Mouse (Mus musculus): Measurements from ENCODE around the gene Phf14.
"Not testable (repeated sequence)": the region's sequence is repeated elsewhere in the genome, so short reads cannot be mapped to it uniquely, and the experiment has no call there.

The Phf14 gene

DNA sequence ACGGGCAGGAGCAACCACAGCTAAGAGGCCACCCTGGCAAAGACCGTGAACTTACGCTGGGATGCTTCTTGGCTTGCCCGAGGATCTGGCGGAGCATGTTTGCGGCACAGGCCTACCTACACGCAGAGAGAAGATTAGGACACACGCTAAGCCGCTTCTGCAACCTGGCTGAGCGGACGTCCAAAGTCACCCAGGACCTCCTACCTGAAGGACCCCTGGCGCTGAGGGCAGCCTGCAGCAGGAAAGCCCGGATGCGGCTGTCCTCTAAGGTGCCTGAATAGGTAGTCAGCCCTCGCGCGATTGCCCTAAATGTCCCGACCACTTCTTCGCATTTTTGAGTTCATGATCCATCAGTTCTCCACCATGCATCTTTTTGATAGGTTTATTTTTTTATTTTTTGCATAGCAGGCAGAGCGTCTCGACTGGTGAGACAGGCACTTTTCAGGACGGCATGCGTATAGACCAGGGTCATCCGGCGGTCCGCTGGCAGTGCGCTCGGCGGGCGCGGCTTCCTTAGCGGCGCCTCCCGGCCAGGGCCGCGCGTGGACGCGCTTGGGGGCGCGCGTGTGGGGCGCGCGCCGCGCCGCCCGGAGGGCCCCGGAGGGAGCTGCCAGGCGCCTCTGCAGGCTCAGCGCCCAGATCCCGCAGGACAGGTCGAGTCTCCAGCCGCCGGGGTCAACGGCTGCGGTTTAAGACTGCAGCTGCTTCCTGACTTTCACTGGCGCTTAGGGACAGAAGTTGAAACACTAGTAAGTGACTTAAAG lies at the start of gene Phf14, which contains the start of gene Ndufa4:
TSS of gene Phf14 (plus strand) at position 541 of the 764 bp plus-strand sequence.
TSS of gene Ndufa4 (minus strand) at position 229 of the 764 bp plus-strand sequence.
- peak; percentile 81 to 84 for DNase-seq

DNA sequence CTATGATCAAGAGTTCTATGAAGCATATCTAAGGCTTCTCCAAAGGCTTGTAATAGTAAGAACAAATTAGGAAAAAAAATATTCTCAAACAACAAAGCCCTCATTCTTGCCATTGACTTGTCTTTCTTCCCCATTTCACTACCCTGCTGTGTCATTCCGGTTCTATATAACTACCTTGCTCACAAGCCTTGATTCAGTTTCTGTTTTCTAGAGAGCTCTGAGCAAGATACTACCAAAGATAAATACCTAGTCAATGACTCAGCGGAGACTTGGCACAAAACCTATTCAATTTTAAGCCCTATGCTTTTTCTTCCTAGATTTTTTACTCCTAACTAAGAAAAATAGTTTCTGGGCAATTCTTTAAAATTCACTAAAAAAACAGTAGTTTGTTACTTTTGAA lies 32.2 kb upstream of the Phf14 start:
- not testable (repeated sequence) for DNase-seq

DNA sequence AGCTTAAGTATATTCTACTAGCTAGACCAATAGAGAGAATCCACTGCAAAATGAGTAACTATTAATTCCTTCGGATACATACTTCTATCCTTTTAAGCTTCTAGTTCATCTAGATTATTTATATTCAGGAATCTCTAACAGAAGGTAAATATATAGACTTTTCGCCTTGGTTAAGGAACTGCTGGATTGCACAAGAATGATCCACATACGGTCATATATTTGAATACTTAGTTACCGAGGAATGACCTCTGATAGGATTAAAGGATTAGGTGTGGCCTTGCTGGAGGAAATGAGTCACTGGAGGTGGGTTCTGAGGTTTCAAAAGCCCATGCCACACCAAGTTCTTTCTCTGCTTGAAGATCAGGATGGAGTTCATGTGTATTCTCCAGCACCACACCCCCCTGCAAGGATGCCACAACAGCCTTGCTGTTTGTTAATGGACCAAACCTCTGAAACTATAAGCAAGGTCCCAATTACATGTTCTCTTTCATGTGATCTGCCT lies 6.7 kb upstream of the Phf14 start:
- no peak for DNase-seq

DNA sequence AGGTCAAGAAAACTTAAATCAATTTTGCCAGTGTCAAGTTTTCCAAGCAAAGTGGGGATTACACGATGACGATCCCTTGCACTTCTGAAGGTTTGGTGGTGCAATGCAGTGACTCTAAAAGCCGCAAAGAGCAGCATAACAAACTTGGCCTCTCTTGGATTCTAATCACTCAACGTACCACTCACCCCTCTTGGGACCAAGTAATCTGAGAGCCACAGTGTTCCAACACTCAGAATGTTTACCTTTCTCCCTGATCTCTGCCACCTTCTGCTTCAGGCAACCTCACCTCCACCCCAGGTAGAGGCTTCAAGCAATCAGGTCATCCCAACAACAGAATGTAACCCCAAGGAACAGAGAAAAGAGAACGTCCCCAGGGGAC lies 730 bp upstream of the Phf14 start:
- no peak for DNase-seq

DNA sequence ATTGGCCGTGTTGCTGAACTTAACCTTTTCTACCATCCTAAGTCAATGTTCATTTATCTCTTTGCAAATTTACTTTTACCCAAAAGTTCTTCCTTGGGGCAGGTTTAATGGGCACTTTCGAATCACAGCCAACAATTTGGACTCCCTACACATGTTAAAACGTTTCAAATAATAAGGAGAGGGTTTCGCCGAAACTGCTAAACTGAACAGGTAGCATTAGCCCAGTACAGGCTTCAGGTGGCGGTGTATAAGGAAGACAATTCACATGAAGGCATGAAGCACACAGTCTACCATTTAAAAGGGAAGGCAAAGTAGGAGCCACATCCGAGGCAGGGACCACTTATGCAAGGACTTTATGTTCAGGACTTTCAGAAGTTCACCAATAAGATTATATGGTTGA lies 561 bp downstream of the Phf14 start:
- DNase-seq: no peak

DNA sequence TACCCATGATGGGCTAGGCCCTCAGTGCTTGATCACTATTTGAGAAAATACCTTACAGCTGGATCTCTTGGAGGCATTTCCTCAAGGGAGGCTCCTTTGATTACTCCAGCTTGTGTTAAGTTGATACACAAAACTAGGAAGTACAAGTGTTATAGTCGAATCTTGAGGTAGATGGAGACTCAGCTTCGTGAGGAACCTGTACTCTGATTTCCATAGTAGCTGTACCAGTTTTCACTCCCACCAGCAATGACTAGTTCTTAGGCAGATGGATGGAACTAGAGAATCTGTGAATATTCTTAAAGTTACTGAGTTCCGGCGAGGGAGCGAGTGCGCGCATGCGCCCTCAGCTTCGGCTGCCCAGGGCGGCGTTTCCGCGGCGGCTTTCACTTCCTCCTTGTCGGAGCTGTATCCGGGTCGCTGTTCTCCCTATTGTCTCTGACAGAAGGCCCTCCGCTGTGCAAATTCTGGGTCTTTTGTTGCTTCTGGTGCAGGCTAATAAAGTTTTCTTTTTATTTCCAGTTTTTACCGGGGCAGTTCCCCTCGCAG lies 18.0 kb downstream of the Phf14 start:
- DNase-seq: peak; percentile 82 to 83

DNA sequence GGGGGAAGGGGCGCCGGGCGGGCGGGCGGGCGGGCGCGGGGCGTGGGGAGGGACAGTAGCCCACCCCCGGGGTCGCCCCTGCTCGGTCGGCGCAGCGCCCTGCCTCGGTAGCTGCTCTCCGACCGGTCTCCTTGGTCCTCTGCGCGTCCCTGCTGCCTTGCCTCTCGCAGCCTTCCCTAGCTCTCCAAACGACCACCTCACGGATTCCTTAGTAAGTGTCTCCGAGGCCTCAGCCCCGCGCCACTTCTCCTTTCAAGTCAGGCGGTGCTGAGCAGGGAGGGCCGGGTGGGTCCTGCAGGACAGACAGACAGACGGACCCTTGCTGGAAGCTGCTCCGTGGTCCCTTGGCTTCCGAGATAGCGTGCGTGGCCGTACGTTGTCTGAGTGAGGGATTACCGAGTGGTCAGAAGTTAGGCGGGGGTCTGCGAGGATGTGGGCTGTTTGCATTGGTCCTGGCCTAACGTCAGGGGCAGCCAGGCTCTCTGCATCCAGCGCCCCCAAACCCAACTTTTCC lies 18.5 kb downstream of the Phf14 start:
- peak; percentile 29 to 45 for DNase-seq

DNA sequence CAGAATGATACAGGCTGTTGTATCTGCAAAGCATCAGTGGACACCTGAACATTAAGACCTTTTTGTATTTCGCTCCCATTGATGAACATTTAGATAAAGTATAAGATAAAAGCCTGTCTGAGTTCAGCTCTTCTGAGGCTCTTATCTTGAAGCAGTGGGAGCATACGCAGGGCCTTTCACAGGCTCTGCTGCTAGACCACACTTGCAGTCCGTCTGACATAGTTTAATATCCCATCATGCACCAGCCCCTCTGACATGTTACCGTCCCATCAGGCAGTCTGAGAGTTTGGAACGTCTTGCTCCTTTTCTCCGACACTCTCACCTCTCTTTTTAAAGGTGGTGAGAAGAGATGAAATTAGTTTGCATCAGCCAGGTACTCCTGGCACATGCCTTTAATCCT lies 19.9 kb downstream of the Phf14 start:
- no peak for DNase-seq

DNA sequence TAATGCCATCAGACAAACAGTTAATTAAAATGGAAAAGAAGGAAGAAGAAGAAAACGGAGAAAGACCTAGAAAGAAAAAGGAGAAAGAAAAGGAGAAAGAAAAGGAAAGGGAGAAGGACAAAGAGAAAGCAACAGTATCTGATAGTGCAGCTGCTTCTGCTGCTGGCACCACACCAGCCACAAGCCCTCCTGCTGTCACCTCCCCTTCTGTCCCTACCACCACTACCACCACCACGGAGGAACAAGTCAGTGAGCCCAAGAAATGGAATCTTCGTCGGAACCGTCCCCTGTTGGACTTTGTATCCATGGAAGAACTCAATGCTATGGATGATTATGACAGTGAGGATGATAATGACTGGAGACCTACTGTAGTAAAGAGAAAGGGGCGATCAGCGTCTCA lies 25.8 kb downstream of the Phf14 start:
- no peak for DNase-seq

DNA sequence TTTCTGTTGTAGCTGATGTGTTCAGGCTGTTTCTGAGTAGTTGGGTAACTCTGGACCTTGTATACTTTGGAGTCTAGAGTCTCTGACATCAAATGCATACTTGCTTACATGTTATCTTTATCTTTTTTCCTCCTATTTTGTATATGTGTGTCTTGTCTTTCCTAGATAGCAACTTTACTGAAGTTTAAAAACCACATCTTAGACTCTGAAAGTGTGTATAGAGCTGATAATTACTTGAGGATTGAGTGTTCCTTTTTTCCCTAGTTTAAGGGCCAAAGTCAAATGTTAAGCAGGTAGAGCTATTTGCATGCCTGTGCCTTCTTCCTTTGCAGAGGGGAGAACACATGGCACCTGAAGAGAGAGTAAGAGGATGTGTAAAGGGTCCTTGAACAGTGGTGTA lies 33.3 kb downstream of the Phf14 start:
- DNase-seq: no peak

DNA sequence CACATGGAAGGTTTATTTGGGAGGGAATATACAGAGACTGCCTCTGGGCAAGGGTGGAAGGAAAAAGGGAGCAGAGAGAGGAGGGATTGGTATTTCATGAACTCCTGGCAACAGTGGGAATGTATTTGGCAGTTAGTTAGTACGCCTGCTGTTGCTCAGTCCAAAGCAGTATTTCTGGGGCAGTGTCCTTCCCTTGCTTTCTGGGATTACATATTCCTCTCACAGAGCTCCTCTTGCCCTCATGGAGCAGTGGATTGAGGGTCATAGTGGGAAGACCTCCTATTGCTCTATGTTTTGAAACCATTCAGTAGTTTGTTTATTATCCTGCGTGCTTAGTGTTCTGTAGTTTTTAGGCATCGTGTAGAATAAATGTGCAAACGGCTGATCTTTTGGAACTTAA lies 34.5 kb downstream of the Phf14 start:
- DNase-seq: no peak

DNA sequence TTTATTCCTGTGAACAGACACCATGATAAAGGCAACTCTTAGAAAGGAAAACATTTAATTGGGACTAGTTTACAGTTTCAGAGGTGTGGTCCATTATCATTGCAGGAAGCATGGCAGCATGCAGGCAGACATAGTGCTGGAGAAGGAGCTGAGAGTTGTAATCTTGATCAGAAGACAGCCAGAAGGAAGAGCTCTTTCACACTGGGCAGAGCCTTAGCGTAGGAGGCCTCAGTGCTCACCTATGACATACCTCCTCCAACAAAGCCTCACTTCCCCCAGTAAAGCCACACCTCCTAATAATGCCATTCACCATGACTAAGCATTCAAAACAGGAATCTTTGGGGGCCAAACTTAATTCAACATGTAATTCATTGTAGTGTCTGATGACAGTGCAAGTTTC lies 40.5 kb downstream of the Phf14 start:
- DNase-seq: no peak

DNA sequence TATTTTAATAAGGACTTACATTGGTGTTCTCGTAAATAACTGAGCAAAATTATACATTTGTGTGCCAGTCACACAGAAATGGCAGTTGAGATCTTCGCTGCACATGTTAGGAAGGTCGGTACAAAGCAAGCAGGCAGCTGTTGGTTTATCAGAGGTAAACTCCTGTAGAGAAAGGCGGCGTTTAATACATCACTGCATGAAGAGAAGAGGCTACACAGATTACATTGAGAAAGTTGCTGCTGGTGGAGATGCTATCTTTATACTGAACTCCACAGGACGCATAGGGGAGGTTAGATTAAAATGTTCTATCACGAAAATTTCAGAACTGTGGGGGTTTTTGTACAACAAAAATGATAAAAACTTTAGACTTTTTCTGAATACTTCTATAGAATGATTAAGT lies 52.6 kb downstream of the Phf14 start:
- DNase-seq: no peak

DNA sequence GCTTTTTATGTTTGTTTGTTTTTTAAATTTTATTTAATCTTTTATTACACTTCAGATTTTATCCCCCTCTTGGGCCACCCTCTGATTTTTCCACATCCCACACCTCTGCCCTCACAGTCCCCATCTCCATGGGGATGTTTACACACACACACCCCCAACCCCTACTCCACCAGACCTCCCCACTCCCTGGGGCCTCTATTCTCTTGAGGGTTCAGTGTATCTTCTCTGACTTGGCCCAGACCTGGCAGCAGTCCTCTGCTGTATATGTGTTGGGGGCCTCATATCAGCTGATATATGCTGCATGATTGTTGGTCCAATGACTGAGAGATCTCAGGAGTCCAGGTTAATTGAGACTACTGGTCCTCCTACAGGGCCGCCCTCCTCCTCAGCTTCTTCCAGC lies 86.2 kb downstream of the Phf14 start:
- no peak for DNase-seq

DNA sequence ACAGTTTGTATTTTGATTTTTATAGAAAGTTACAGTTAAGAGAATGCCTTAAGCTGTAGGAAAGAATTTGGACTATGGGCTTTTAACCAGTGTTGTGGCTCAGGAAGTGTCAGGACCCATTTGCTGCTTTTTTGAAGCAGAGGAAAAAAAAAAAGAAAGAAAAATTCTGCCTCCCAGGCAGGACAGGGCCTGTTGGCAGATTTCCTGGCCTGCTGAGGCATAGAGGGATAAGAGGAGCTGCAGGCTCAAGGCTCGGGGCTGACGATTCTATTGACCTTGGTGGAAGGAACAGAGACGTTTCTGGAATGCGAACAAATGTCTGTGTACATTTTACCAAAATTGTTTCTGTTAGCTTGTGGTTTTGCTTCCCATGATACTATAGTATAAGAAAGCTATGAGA lies 91.0 kb downstream of the Phf14 start:
- no peak for DNase-seq

DNA sequence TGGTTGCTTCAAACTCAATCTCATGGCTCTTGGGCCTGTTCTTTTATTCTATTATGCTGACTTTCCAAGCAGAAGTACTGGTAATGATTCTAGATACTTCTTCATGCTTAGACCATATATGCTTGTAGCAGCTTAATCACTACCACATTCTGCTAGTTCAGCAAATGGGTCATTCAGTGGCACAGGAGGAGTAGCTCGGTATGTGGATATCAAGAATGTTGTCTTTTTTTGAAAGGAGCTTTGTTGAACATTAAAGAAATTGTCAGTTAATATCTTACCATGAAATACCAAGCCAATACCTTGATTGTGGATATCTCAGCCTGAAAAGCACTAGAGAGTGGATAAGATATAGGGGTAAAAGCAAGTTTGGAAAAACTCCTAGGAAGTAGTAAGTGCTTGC lies 91.9 kb downstream of the Phf14 start:
- DNase-seq: no peak

DNA sequence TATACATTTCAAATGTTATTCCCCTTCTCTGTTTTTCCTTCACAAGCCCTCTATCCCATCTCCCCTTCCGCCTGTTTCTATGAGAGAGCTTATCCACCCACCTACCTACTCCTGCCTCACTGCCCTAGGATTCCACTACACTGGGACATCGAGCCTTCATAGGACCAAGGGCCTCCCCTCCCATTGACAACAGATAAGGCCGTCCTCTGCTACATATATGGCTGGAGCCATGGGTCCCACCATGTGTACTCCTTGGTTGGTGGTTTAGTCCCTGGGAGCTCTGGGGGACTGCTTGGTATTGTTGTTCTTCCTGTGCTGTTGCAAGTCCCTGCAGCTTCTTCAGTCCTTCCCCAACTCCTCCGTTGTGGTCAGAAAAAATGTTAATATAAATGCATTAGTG lies 97.8 kb downstream of the Phf14 start:
- DNase-seq: no peak

DNA sequence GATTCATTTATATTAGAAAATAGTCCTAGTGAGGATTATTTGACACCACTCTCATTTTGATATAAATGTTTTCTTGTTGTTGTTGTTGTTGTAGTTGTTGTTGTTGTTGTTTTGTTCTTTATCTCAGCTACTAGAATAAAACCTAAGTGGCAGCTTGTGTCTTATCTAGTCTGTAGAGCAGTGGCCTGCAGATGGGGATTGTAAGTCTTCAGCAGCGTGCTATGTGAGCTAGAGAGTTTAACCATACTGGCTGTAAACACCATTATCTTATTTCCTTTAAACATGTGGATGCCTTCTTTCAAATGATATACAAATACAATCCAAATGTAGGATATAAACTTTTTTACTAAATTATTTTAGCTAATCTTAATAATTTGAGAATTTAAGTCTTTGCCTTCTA lies 98.4 kb downstream of the Phf14 start:
- DNase-seq: no peak

DNA sequence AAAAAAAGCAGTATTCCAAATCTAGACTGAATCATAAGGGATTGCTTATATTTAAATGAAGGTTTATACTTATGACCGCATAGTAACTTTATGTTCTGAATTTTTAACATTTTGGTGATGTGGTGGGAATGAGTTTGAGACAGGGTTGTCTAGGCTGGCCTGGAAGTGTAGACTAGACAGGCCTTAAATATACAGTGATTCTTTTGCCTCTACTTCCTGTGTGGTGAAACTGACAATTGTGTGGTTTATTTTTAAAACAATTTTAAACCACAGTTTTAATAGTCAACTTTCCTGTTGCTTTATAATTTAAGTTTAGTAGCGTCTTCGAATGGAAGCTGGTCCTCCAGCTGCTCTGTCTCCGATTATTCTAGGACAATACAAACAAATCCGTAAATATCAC lies 104.5 kb downstream of the Phf14 start:
- DNase-seq: no peak

DNA sequence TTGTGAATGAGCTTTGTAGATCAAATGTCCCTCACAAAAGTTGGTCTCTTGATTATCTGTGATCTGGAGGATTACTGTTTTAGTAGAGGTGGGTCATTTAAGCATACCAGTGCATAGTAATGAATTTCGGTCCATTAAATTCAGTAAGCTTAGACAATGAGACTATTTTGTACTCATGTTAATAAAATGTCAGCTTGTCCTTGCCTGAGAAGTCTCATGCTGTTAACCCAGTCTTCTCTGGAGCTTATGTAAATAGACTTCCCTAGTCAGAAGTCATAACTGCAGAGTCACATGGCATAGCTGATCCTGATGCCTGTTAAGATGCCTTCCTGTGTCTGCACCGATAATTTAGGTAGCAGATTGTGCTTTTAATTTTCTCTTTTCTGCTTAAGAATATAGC lies 106.4 kb downstream of the Phf14 start:
- DNase-seq: no peak

DNA sequence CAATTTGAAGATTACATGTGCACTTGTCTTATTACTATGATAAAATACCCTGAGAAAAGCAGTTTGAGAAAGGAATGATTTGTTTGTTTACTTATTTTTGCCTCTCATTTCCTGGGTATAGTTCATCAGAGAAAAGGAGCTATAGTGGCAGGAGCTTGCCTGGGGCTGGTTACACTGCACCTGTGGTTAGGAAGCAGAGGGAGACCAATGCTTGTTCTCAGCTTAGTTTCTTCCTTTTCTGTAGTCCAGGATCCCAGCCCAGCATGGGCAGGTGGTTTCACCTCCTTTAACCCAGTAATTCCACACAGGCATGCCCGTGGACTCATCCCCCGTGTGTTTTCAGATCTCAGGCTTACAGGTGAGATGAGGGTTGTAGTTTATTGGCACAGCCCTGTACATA lies 107.1 kb downstream of the Phf14 start:
- DNase-seq: no peak

DNA sequence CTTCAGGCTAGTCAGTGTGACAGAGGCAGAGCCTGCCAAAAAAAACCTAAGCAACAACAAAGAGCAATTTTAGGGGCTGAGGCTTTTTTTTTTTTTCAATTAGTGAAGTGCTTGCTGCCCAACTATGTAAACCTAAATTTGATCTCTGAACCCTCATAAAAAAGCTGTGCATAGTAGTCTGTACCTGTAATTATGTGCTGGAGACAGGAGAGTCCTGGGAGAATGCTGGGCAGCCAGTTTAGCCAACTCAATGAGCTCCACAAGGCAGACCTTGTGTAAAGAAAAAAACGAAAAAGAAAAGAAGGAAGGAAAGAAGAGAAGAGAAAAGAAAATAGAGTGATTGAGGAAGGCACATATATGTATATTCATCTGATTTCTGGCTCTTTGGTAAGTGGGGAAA lies 112.1 kb downstream of the Phf14 start:
- DNase-seq: no peak

DNA sequence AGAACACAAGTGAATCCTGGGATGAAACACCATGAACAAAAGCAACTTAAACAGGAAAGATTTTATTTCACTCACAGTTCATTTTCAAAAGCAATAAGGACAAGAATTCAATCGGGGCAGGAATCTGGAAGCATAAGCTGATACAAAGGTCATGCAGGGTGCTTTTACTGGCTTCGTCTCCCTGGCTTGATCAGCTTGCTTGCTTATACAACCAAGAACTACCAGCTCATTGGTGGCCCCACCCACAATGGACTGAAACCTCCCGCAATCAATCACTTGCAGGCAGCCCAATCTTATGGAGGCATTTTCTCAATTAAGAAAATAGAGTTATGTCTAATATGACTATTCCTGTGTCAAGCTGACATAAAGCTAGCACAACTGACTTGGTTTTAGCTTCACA lies 112.5 kb downstream of the Phf14 start:
- DNase-seq: no peak

DNA sequence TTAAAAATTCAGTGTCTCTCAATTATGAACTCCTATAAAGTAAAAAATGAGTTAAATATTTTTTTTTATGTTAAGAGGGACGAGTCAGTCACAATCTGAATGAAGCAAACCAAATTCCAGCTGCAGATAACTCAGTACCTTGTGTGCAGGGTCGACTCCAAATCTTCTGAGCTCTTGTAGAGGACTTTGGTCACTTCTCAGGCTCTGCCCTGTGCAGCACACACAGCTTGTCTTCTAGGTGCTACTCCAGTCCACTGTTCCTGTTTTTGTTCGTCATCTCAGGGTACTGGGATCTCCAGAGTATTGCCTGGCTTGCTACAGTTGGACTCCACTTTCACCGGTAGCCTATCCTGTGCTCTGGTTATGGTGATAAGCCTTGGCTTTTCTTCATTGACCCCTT lies 113.1 kb downstream of the Phf14 start:
- DNase-seq: no peak

DNA sequence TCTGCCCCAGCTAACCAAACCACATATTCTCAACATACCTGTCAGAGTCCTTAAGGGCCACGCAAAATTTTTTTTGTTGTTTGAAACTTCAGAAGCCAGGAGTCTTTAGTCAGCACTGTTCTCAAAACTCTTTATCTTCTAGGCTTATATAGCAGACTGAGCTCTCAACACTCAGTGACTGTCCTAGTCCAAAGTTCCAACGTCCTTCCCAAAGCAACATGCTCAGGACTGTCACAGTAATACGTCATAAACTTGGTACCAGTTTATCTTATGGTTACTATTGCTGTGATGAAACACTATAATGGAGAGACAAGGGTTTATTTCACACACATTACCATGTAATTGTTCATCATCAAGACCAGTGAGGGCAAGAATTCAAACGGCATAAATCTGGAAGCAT lies 113.9 kb downstream of the Phf14 start:
- DNase-seq: no peak
